Mouse (Mus musculus) cerebellum, adult 2 months (tissue): Measurements from ENCODE around the gene Wwox. TPM values are rescaled to one million over a fixed set of nuclear protein-coding genes. Genes with fewer than 3 reads are reported as not detected.

Source experiments
- DNase-seq, 2 experiments: peaks; one replicate each; pipeline ENCODE4 v3.0.0; 2021
- H3K27ac ChIP-seq: fragments of 200-500 bp; 2 replicates; pipeline ENCODE4 v1.5.1; 2012; ENCODE audit warnings: low read length, control low read depth, inconsistent platforms; ENCODE audit not compliant: insufficient read depth
- H3K27me3 ChIP-seq: fragments of 200-500 bp; 2 replicates; pipeline ENCODE4 v1.6.1; 2012; ENCODE audit warnings: inconsistent platforms, mild to moderate bottlenecking, low read length, moderate library complexity; ENCODE audit not compliant: control insufficient read depth, insufficient read depth
- H3K4me1 ChIP-seq: fragments of 200-500 bp; 2 replicates; pipeline ENCODE4 v1.6.1; 2011; ENCODE audit warnings: low read length; ENCODE audit not compliant: control insufficient read depth, insufficient read depth
- H3K4me3 ChIP-seq: fragments of 200-500 bp; replicated peaks from 2 replicates; pipeline ENCODE3; 2011; ENCODE audit warnings: mild to moderate bottlenecking, low read depth, low read length, control low read depth; ENCODE audit not compliant: insufficient read depth
- CTCF ChIP-seq: fragments of 200-500 bp; IDR thresholded peaks from 2 replicates; pipeline ENCODE4 v1.5.1; 2011; ENCODE audit warnings: low read depth, mild to moderate bottlenecking, control low read depth, low read length, moderate library complexity, borderline replicate concordance; ENCODE audit not compliant: insufficient read depth
- POLR2A ChIP-seq: fragments of 200-500 bp; IDR thresholded peaks from 2 replicates; pipeline ENCODE4 v1.6.1; 2011; ENCODE audit warnings: low read length, control low read depth, borderline replicate concordance; ENCODE audit not compliant: insufficient read depth
- WGBS: fragments of 180-500 bp; shearing (Covaris S2); methylation state at CpG from one replicate; pipeline ENCODE4 v1.1.7; 2018; 5-methylcytosine and 5-hydroxymethylcytosine counted together
- polyA plus RNA-seq: library from polyadenylated mRNA; depleted of rRNA; stranded (reverse); fragments of >200 nt; gene quantifications from 2 replicates; pipeline ENCODE4 v1.2.3, GENCODE M21; 2012

Gene Wwox
- polyA plus RNA-seq, 1 experiment, result 35.2 TPM

GRCm38 (mm10) chr8:114612091-114612490 is 172.6 kb downstream of the Wwox start:
- TF ChIP-seq POLR2A (no peak), CTCF (no peak)
- no peaks in the 10 kb centered on the region for H3K4me1 ChIP-seq
- no peak overlapping the region for H3K27ac ChIP-seq
- WGBS, result 97% methylated on average over 3 of the region's 3 CpGs
- H3K4me3 ChIP-seq, result no peak overlapping the region
- no peaks in the 10 kb centered on the region for H3K27me3 ChIP-seq
- no peak for DNase-seq

- Histone ChIP-seq H3K27ac (no peak overlapping the region), H3K4me3 (no peak overlapping the region), H3K27me3 (no peaks in the 10 kb centered on the region), H3K4me1 (no peaks in the 10 kb centered on the region)
- TF ChIP-seq CTCF (no peak), POLR2A (no peak)
- DNase-seq, result no peak
- WGBS, result 89% methylated on average over 4 of the region's 4 CpGs
These were observed 176.0 kb downstream of the Wwox start for GRCm38 (mm10) chr8:114615413-114615812.

GRCm38 (mm10) chr8:114615908-114616307 is 176.5 kb downstream of the Wwox start:
- Histone ChIP-seq H3K27ac (no peak overlapping the region), H3K27me3 (no peaks in the 10 kb centered on the region), H3K4me1 (no peaks in the 10 kb centered on the region), H3K4me3 (no peak overlapping the region)
- DNase-seq, result no peak
- 86% methylated on average over 6 of the region's 6 CpGs for WGBS
- no peak for TF ChIP-seq CTCF
- TF ChIP-seq POLR2A, result no peak

- WGBS, result 55% methylated on average over 9 of the region's 9 CpGs
- no peak overlapping the region for H3K4me3 ChIP-seq
- TF ChIP-seq CTCF (no peak), POLR2A (no peak)
- no peaks in the 10 kb centered on the region for H3K4me1 ChIP-seq
- H3K27ac ChIP-seq, result no peak overlapping the region
- no peak for DNase-seq
- no peaks in the 10 kb centered on the region for H3K27me3 ChIP-seq
These were observed 179.6 kb downstream of the Wwox start for GRCm38 (mm10) chr8:114618908-114619508.

- Histone ChIP-seq H3K27ac (no peak overlapping the region), H3K27me3 (no peaks in the 10 kb centered on the region), H3K4me3 (no peak overlapping the region), H3K4me1 (no peaks in the 10 kb centered on the region)
- no peak for TF ChIP-seq CTCF
- no peak for TF ChIP-seq POLR2A
- 94% methylated on average over 6 of the region's 6 CpGs for WGBS
- DNase-seq, result no peak
These were observed 185.9 kb downstream of the Wwox start for GRCm38 (mm10) chr8:114625402-114625801.

- Histone ChIP-seq H3K4me3 (no peak overlapping the region), H3K27me3 (no peaks in the 10 kb centered on the region), H3K4me1 (no peaks in the 10 kb centered on the region), H3K27ac (no peak overlapping the region)
- 91% methylated on average over 9 of the region's 9 CpGs for WGBS
- no peak for TF ChIP-seq CTCF
- no peak for DNase-seq
These were observed 187.4 kb downstream of the Wwox start for GRCm38 (mm10) chr8:114626897-114627296.

- Histone ChIP-seq H3K27me3 (no peaks in the 10 kb centered on the region), H3K4me3 (no peak overlapping the region), H3K27ac (no peak overlapping the region), H3K4me1 (no peaks in the 10 kb centered on the region)
- DNase-seq, result no peak
- 92% methylated on average over 7 of the region's 7 CpGs for WGBS
- TF ChIP-seq CTCF (no peak), POLR2A (no peak)
These were observed 190.3 kb downstream of the Wwox start for GRCm38 (mm10) chr8:114629719-114630118.

GRCm38 (mm10) chr8:114631087-114631486 is 191.6 kb downstream of the Wwox start:
- H3K4me3 ChIP-seq, result no peak overlapping the region
- H3K4me1 ChIP-seq, result no peaks in the 10 kb centered on the region

More at GRCm38 (mm10) chr8:114631087-114631486, 191.6 kb downstream of the Wwox start:
- TF ChIP-seq CTCF (no peak), POLR2A (no peak)
- Histone ChIP-seq H3K27ac (no peak overlapping the region), H3K27me3 (no peaks in the 10 kb centered on the region)
- DNase-seq, result no peak
- WGBS, result 86% methylated on average over 6 of the region's 6 CpGs
